Mouse (Mus musculus) mammary gland, adult 2 months (tissue): ENCODE data around the gene Cfap157. TPM values are rescaled to one million over a fixed set of nuclear protein-coding genes. Genes with fewer than 3 reads are reported as not detected.

Source experiments
- polyA plus RNA-seq: library from polyadenylated mRNA; depleted of rRNA; stranded (reverse); fragments of >200 nt; gene quantifications from 2 replicates; pipeline ENCODE4 v1.2.3, GENCODE M21; 2012; ENCODE audit warnings: low replicate concordance; rRNA removed

Cfap157 gene
- not detected in 2 replicates for polyA plus RNA-seq

GRCm38 (mm10) chr2:32784048-32784681 lies at the start of gene Cfap157:
Gene Cfap157 (minus strand): TSS chr2:32784428.

GRCm38 (mm10) chr2:32775359-32776074 lies 8.7 kb downstream of the Cfap157 start, which contains the start of the genes Ttc16 and Ptrh1:
Gene Ttc16 (minus strand): TSS chr2:32775633.
Gene Ptrh1 (plus strand): TSS chr2:32775786.

GRCm38 (mm10) chr2:32757056-32757845 lies 27.0 kb downstream of the Cfap157 start, which contains the start of gene Tor2a:
Gene Tor2a (plus strand): TSS chr2:32757234.

GRCm38 (mm10) chr2:32740916-32741272 lies 43.3 kb downstream of the Cfap157 start, which contains the start of gene 6330409D20Rik:
Gene 6330409D20Rik (minus strand): TSS chr2:32741016.

Other genes with a start within 250 kb of the Cfap157 start
- 32.3 and 66.9 TPM in 2 replicates for gene Fam102a, start 249.1 kb downstream of the Cfap157 start, polyA plus RNA-seq
- gene Dpm2, start 213.6 kb downstream of the Cfap157 start, polyA plus RNA-seq: 127 and 170 TPM in 2 replicates
- gene Pip5kl1, start 209.6 kb downstream of the Cfap157 start, polyA plus RNA-seq: 0.20 TPM in 1 of 2 replicates, not detected in the other
- not detected in 2 replicates for gene 9430097D07Rik, start 208.7 kb downstream of the Cfap157 start, polyA plus RNA-seq
- gene St6galnac4, start 197.3 kb downstream of the Cfap157 start, polyA plus RNA-seq: 28.7 and 39.7 TPM in 2 replicates
- 69.1 and 77.3 TPM in 2 replicates for gene St6galnac6, start 184.7 kb downstream of the Cfap157 start, polyA plus RNA-seq
- gene Ak1, start 162.7 kb downstream of the Cfap157 start, polyA plus RNA-seq: 13.3 and 257 TPM in 2 replicates
- 204 and 247 TPM in 2 replicates for gene Eng, start 137.8 kb downstream of the Cfap157 start, polyA plus RNA-seq
- gene Fpgs, start 80.3 kb downstream of the Cfap157 start, polyA plus RNA-seq: 58.6 and 75.4 TPM in 2 replicates
- 122 and 141 TPM in 2 replicates for gene Cdk9, start 71.4 kb downstream of the Cfap157 start, polyA plus RNA-seq
- 70.1 and 122 TPM in 2 replicates for gene Sh2d3c, start 63.4 kb downstream of the Cfap157 start, polyA plus RNA-seq
- gene 6330409D20Rik, start 43.4 kb downstream of the Cfap157 start, polyA plus RNA-seq: not detected in 2 replicates
- gene Tor2a, start 27.2 kb downstream of the Cfap157 start, polyA plus RNA-seq: 65.6 and 109 TPM in 2 replicates
- 0.42 and 0.70 TPM in 2 replicates for gene Ttc16, start 8.8 kb downstream of the Cfap157 start, polyA plus RNA-seq
- gene Ptrh1, start 8.6 kb downstream of the Cfap157 start, polyA plus RNA-seq: 7.6 and 8.0 TPM in 2 replicates
- 10.2 and 13.6 TPM in 2 replicates for gene Stxbp1, start 62.8 kb upstream of the Cfap157 start, polyA plus RNA-seq
- 49.6 and 59.0 TPM in 2 replicates for gene Fam129b, start 91.7 kb upstream of the Cfap157 start, polyA plus RNA-seq
- 293 and 419 TPM in 2 replicates for gene Rpl12, start 177.1 kb upstream of the Cfap157 start, polyA plus RNA-seq
- 18.9 and 26.2 TPM in 2 replicates for gene Lrsam1, start 177.2 kb upstream of the Cfap157 start, polyA plus RNA-seq
- 47.6 and 142 TPM in 2 replicates for gene Slc2a8, start 197.7 kb upstream of the Cfap157 start, polyA plus RNA-seq